ENCODE assay signal across 8 mouse cellular contexts in the genomic region with DNA sequence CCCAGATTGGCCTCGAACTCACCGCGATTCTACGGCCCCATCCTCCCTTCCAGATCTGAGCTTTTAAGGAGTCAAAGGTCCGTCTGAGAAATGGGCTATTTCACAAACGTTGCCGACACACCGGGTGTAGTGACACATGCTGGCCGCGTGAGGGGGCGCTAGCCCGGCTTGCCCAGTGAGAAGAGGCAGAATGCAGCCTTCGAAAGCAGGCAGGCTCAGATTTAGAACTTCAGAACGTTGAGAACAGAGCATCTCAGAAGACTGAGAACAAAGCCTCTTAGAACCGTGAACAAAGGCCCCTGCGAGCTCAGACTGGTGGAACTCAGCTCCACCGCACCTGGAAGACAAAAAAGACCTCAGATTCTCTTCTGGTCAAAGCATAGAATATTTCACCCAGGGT. TPM values are rescaled to one million over a fixed set of nuclear protein-coding genes. Genes with fewer than 3 reads are reported as not detected.
DNase-seq lines count a peak whose midpoint lies in the region; ATAC-seq and TF ChIP-seq lines count a peak whose summit lies in the region.

No protein-coding gene starts in this region.

- H3K9ac ChIP-seq in heart, embryonic 15.5 days = no peak overlapping the region
- H3K9ac ChIP-seq in liver, embryonic 15.5 days = no peak overlapping the region
- H3K9ac ChIP-seq in neural tube, embryonic 11.5 days (ENCODE audit: low read length) = no peak overlapping the region

- peak; percentile 91; the same call in 1 of the 2 replicates for TF ChIP-seq CTCF in testis, adult 2 months (IDR thresholded peaks at IDR 0.05; ENCODE audit: control insufficient read depth, insufficient read depth, insufficient replicate concordance, low read depth, low read length)

- peak overlapping the region; percentile 31; the same call in 1 of the 2 replicates for H3K4me3 ChIP-seq in brown adipose tissue, adult 24 weeks (ENCODE audit: insufficient read depth, low read depth, low read length)
- peak overlapping the region; percentile 82 for H3K4me3 ChIP-seq in forebrain, embryonic 10.5 days
- H3K4me3 ChIP-seq in heart, embryonic 15.5 days = peak overlapping the region; percentile 35
- peak overlapping the region; percentile 62 for H3K4me3 ChIP-seq in liver, embryonic 15.5 days (replicated peaks)
- peak overlapping the region; percentile 2; the same call in 1 of the 2 replicates for H3K4me3 ChIP-seq in neural tube, embryonic 11.5 days (ENCODE audit: low read depth, low read length)
- H3K4me3 ChIP-seq in testis, adult 2 months (ENCODE audit: control insufficient read depth, low read depth, low read length) = peak overlapping the region; percentile 84

- H3K27me3 ChIP-seq in forebrain, embryonic 10.5 days (ENCODE audit: poor library complexity, severe bottlenecking) = no peaks in the 10 kb centered on the region
- no peaks in the 10 kb centered on the region for H3K27me3 ChIP-seq in heart, embryonic 15.5 days
- H3K27me3 ChIP-seq in liver, embryonic 15.5 days = peaks cover 28% of the 10 kb centered on the region
- H3K27me3 ChIP-seq in neural tube, embryonic 11.5 days (ENCODE audit: control insufficient read depth, insufficient read depth, low read length) = no peaks in the 10 kb centered on the region
- no peaks in the 10 kb centered on the region for H3K27me3 ChIP-seq in testis, adult 2 months (ENCODE audit: control insufficient read depth, insufficient read depth, low read length)

- ATAC-seq in CD4-positive, CD25-positive, alpha-beta regulatory T cell, adult 4 months = peak; percentile 54
- no peak for ATAC-seq in heart, embryonic 15.5 days (replicated peaks; ENCODE audit: insufficient number of reproducible peaks, insufficient read depth, low FRiP score, low read depth)
- no peak for ATAC-seq in liver, embryonic 15.5 days (ENCODE audit: insufficient read depth)
- ATAC-seq in neural tube, embryonic 11.5 days (ENCODE audit: insufficient read depth, low FRiP score, low TSS enrichment) = no peak

- DNase-seq in forebrain, embryonic 10.5 days (ENCODE audit: extremely low spot score, low spot score) = peak; percentile 82
- DNase-seq in kidney, postnatal 25 days = peak; percentile 67 to 80
- peak; percentile 73 for DNase-seq in neural tube, embryonic 11.5 days (ENCODE audit: low spot score)

- WGBS in forebrain, embryonic 10.5 days = 5% methylated on average over 17 of the region's 17 CpGs
- WGBS in heart, embryonic 15.5 days = 2% methylated on average over 17 of the region's 17 CpGs
- WGBS in liver, embryonic 15.5 days (ENCODE audit: insufficient replicate concordance) = 2% methylated on average over 17 of the region's 17 CpGs
- WGBS in neural tube, embryonic 11.5 days = 5% methylated on average over 17 of the region's 17 CpGs

- peak overlapping the region; percentile 37 for H3K27ac ChIP-seq in brown adipose tissue, adult 24 weeks (replicated peaks; ENCODE audit: low read depth, low read length)
- peak overlapping the region; percentile 93 for H3K27ac ChIP-seq in forebrain, embryonic 10.5 days
- peak overlapping the region; percentile 84 for H3K27ac ChIP-seq in heart, embryonic 15.5 days
- H3K27ac ChIP-seq in liver, embryonic 15.5 days (replicated peaks) = peak overlapping the region; percentile 54
- peak overlapping the region; percentile 28; the same call in 1 of the 2 replicates for H3K27ac ChIP-seq in neural tube, embryonic 11.5 days (ENCODE audit: low read depth, low read length)
- H3K27ac ChIP-seq in testis, adult 2 months (ENCODE audit: control insufficient read depth, insufficient read depth, low read depth, low read length) = peak overlapping the region; percentile 85

- peaks cover 27% of the 10 kb centered on the region for H3K36me3 ChIP-seq in forebrain, embryonic 10.5 days (replicated peaks)
- H3K36me3 ChIP-seq in heart, embryonic 15.5 days = peaks cover 4% of the 10 kb centered on the region; the same call in 1 of the 2 replicates
- H3K36me3 ChIP-seq in liver, embryonic 15.5 days (replicated peaks) = no peaks in the 10 kb centered on the region
- no peaks in the 10 kb centered on the region for H3K36me3 ChIP-seq in neural tube, embryonic 11.5 days (ENCODE audit: control insufficient read depth, insufficient read depth, low read length)
- H3K36me3 ChIP-seq in testis, adult 2 months (ENCODE audit: control insufficient read depth, insufficient read depth, low read length) = no peaks in the 10 kb centered on the region

- H3K4me2 ChIP-seq in heart, embryonic 15.5 days = peak overlapping the region; percentile 54
- H3K4me2 ChIP-seq in liver, embryonic 15.5 days = peak overlapping the region; percentile 93
- H3K4me2 ChIP-seq in neural tube, embryonic 11.5 days (ENCODE audit: low read depth) = peak overlapping the region; percentile 21

- no peaks in the 10 kb centered on the region; the same call in 1 of the 2 replicates for H3K4me1 ChIP-seq in brown adipose tissue, adult 24 weeks (ENCODE audit: control insufficient read depth, insufficient read depth, insufficient read length, low read length)
- peaks cover 47% of the 10 kb centered on the region for H3K4me1 ChIP-seq in forebrain, embryonic 10.5 days
- peaks cover 28% of the 10 kb centered on the region for H3K4me1 ChIP-seq in heart, embryonic 15.5 days (replicated peaks)
- peaks cover 26% of the 10 kb centered on the region for H3K4me1 ChIP-seq in liver, embryonic 15.5 days (replicated peaks)
- peaks cover 5% of the 10 kb centered on the region for H3K4me1 ChIP-seq in neural tube, embryonic 11.5 days (ENCODE audit: control insufficient read depth, insufficient read depth, low read length)
- H3K4me1 ChIP-seq in testis, adult 2 months (ENCODE audit: control insufficient read depth, insufficient read depth, low read length) = peaks cover 20% of the 10 kb centered on the region

- no peaks in the 10 kb centered on the region for H3K9me3 ChIP-seq in forebrain, embryonic 10.5 days
- H3K9me3 ChIP-seq in heart, embryonic 15.5 days (replicated peaks) = no peaks in the 10 kb centered on the region
- H3K9me3 ChIP-seq in liver, embryonic 15.5 days (replicated peaks) = no peaks in the 10 kb centered on the region
- no peaks in the 10 kb centered on the region for H3K9me3 ChIP-seq in neural tube, embryonic 11.5 days (ENCODE audit: control insufficient read depth, low read length)

- peak; percentile 45; the same call in 1 of the 2 replicates for TF ChIP-seq POLR2A in testis, adult 2 months (IDR thresholded peaks at IDR 0.05; ENCODE audit: control insufficient read depth, low read depth, low read length)

RNA-seq across cellular contexts. Expression of a gene that starts 0.9 kb away (rescaled TPM):
- polyA plus RNA-seq in CD4-positive, CD25-positive, alpha-beta regulatory T cell, adult 4 months (2017; shearing (Covaris generic)) = not detected
- 0.79 and 2.1 TPM in 2 replicates for polyA plus RNA-seq in brown adipose tissue, adult 24 weeks (2012; ENCODE audit: insufficient read depth, insufficient read length, missing spikeins)
- polyA plus RNA-seq in forebrain, embryonic 10.5 days (2016; fragmentation: Nextera tagmentation; extraction: Ambion mirVana) = 1.9 and 2.2 TPM in 2 replicates
- 5.8 and 7.0 TPM in 2 replicates for polyA plus RNA-seq in heart, embryonic 15.5 days (2015; fragmentation: Nextera tagmentation; extraction: Ambion mirVana)
- 0.14 and 0.17 TPM in 2 replicates for polyA plus RNA-seq in liver, embryonic 15.5 days (2015; fragmentation: Nextera tagmentation; extraction: Ambion mirVana)
- 9.5 and 10.6 TPM in 2 replicates for polyA plus RNA-seq in neural tube, embryonic 11.5 days (2014; fragmentation: Nextera tagmentation; extraction: Ambion mirVana)
- 30.7 and 31.2 TPM in 2 replicates for polyA plus RNA-seq in testis, adult 2 months (2012; rRNA removed)

RNA-seq across cellular contexts. Expression of a gene that starts 17.4 kb away (rescaled TPM):
- not detected for polyA plus RNA-seq in CD4-positive, CD25-positive, alpha-beta regulatory T cell, adult 4 months (2017; shearing (Covaris generic))
- not detected in 2 replicates for polyA plus RNA-seq in brown adipose tissue, adult 24 weeks (2012; ENCODE audit: insufficient read depth, insufficient read length, missing spikeins)
- polyA plus RNA-seq in forebrain, embryonic 10.5 days (2016; fragmentation: Nextera tagmentation; extraction: Ambion mirVana) = 5.5 and 6.6 TPM in 2 replicates
- 4.2 and 5.2 TPM in 2 replicates for polyA plus RNA-seq in heart, embryonic 15.5 days (2015; fragmentation: Nextera tagmentation; extraction: Ambion mirVana)
- polyA plus RNA-seq in liver, embryonic 15.5 days (2015; fragmentation: Nextera tagmentation; extraction: Ambion mirVana) = 0.13 TPM in 2 replicates
- polyA plus RNA-seq in neural tube, embryonic 11.5 days (2014; fragmentation: Nextera tagmentation; extraction: Ambion mirVana) = 7.0 and 7.2 TPM in 2 replicates
- polyA plus RNA-seq in testis, adult 2 months (2012; rRNA removed) = 9.5 and 10.3 TPM in 2 replicates

RNA-seq across cellular contexts. Expression of a gene that starts 31.5 kb away (rescaled TPM):
- 10 to 100 TPM; 57.3 to 60.0 TPM for polyA plus RNA-seq in CD4-positive, CD25-positive, alpha-beta regulatory T cell, adult 4 months (2017; shearing (Covaris generic))
- 8.5 and 11.3 TPM in 2 replicates for polyA plus RNA-seq in brown adipose tissue, adult 24 weeks (2012; ENCODE audit: insufficient read depth, insufficient read length, missing spikeins)
- polyA plus RNA-seq in forebrain, embryonic 10.5 days (2016; fragmentation: Nextera tagmentation; extraction: Ambion mirVana) = 9.6 and 10.7 TPM in 2 replicates
- polyA plus RNA-seq in heart, embryonic 15.5 days (2015; fragmentation: Nextera tagmentation; extraction: Ambion mirVana) = 9.9 and 13.3 TPM in 2 replicates
- 3.2 and 3.8 TPM in 2 replicates for polyA plus RNA-seq in liver, embryonic 15.5 days (2015; fragmentation: Nextera tagmentation; extraction: Ambion mirVana)
- polyA plus RNA-seq in neural tube, embryonic 11.5 days (2014; fragmentation: Nextera tagmentation; extraction: Ambion mirVana) = 10.9 and 11.2 TPM in 2 replicates
- polyA plus RNA-seq in testis, adult 2 months (2012; rRNA removed) = 2.8 and 4.5 TPM in 2 replicates

RNA-seq across cellular contexts. Expression of a gene that starts 32.1 kb away (rescaled TPM):
- 10 to 100 TPM in 1 of 2 experiments, 1 to 10 TPM in 1; 7.9 to 10.2 TPM for polyA plus RNA-seq in CD4-positive, CD25-positive, alpha-beta regulatory T cell, adult 4 months (2017; shearing (Covaris generic))
- 1.9 and 2.8 TPM in 2 replicates for polyA plus RNA-seq in brown adipose tissue, adult 24 weeks (2012; ENCODE audit: insufficient read depth, insufficient read length, missing spikeins)
- polyA plus RNA-seq in forebrain, embryonic 10.5 days (2016; fragmentation: Nextera tagmentation; extraction: Ambion mirVana) = 0.10 TPM in 2 replicates
- 0.86 and 1.2 TPM in 2 replicates for polyA plus RNA-seq in heart, embryonic 15.5 days (2015; fragmentation: Nextera tagmentation; extraction: Ambion mirVana)
- polyA plus RNA-seq in liver, embryonic 15.5 days (2015; fragmentation: Nextera tagmentation; extraction: Ambion mirVana) = 1.2 TPM in 2 replicates
- polyA plus RNA-seq in neural tube, embryonic 11.5 days (2014; fragmentation: Nextera tagmentation; extraction: Ambion mirVana) = 0.41 and 0.76 TPM in 2 replicates
- polyA plus RNA-seq in testis, adult 2 months (2012; rRNA removed) = 0.20 and 0.26 TPM in 2 replicates

RNA-seq across cellular contexts. Expression of a gene that starts 49.7 kb away (rescaled TPM):
- 100 to 1,000 TPM in 1 of 2 experiments, 10 to 100 TPM in 1; 48.5 to 103 TPM for polyA plus RNA-seq in CD4-positive, CD25-positive, alpha-beta regulatory T cell, adult 4 months (2017; shearing (Covaris generic))
- 210 and 222 TPM in 2 replicates for polyA plus RNA-seq in brown adipose tissue, adult 24 weeks (2012; ENCODE audit: insufficient read depth, insufficient read length, missing spikeins)
- 156 and 163 TPM in 2 replicates for polyA plus RNA-seq in forebrain, embryonic 10.5 days (2016; fragmentation: Nextera tagmentation; extraction: Ambion mirVana)
- polyA plus RNA-seq in heart, embryonic 15.5 days (2015; fragmentation: Nextera tagmentation; extraction: Ambion mirVana) = 96.4 and 98.4 TPM in 2 replicates
- 79.0 and 83.9 TPM in 2 replicates for polyA plus RNA-seq in liver, embryonic 15.5 days (2015; fragmentation: Nextera tagmentation; extraction: Ambion mirVana)
- polyA plus RNA-seq in neural tube, embryonic 11.5 days (2014; fragmentation: Nextera tagmentation; extraction: Ambion mirVana) = 257 and 263 TPM in 2 replicates
- polyA plus RNA-seq in testis, adult 2 months (2012; rRNA removed) = 433 and 509 TPM in 2 replicates

Comparison
In these comparisons a context has a peak if more than half of its experiments do, and no peak if none do; other contexts are left out.
1. H3K27ac ChIP-seq: peak in every context shown above with its lines; median percentile 93 in forebrain, embryonic 10.5 days; 85 in testis, adult 2 months; 84 in heart, embryonic 15.5 days; 54 in liver, embryonic 15.5 days; 37 in brown adipose tissue, adult 24 weeks; 28 in neural tube, embryonic 11.5 days.
2. H3K4me3 ChIP-seq: peak in every context shown above with its lines; median percentile 84 in testis, adult 2 months; 82 in forebrain, embryonic 10.5 days; 62 in liver, embryonic 15.5 days; 35 in heart, embryonic 15.5 days; 31 in brown adipose tissue, adult 24 weeks; 2 in neural tube, embryonic 11.5 days.
3. H3K4me2 ChIP-seq: peak in every context shown above with its lines; median percentile 93 in liver, embryonic 15.5 days; 54 in heart, embryonic 15.5 days; 21 in neural tube, embryonic 11.5 days.